Mouse (Mus musculus) layer of hippocampus, postnatal 36 days (tissue): ENCODE measurements at regions not wholly inside any gene's neighbourhood (a gene's known extent, or its start where the extent isn't known, plus 50 kb on each side); places are given as distances from the start of the nearest gene placed in this dataset.

Source experiments
- DNase-seq, 2 experiments: peaks; one replicate each; pipeline ENCODE4 v3.0.0; 2022

- no peak for DNase-seq
These were observed 54.0 kb upstream of the Vmn2r7 start for GRCm38 (mm10) chr3:64898610-64899009.

GRCm38 (mm10) chr3:64901317-64901892 is 56.8 kb upstream of the Vmn2r7 start:
- no peak for DNase-seq

- DNase-seq = peak in 1 of 2 experiments; percentile 3
These were observed 104.7 kb upstream of the Vmn2r7 start for GRCm38 (mm10) chr3:64949307-64949706.

- DNase-seq = no peak
These were observed 120.3 kb upstream of the Vmn2r7 start for GRCm38 (mm10) chr3:64964667-64965415.

- peak; percentile 13 to 31 for DNase-seq
These were observed 120.9 kb upstream of the Vmn2r7 start for GRCm38 (mm10) chr3:64965416-64965980.

- DNase-seq = no peak
These were observed 123.7 kb upstream of the Vmn2r7 start for GRCm38 (mm10) chr3:64968275-64968674.

GRCm38 (mm10) chr3:64984369-64984768 is 124.8 kb upstream of the Kcnab1 start:
- DNase-seq = no peak

DNA sequence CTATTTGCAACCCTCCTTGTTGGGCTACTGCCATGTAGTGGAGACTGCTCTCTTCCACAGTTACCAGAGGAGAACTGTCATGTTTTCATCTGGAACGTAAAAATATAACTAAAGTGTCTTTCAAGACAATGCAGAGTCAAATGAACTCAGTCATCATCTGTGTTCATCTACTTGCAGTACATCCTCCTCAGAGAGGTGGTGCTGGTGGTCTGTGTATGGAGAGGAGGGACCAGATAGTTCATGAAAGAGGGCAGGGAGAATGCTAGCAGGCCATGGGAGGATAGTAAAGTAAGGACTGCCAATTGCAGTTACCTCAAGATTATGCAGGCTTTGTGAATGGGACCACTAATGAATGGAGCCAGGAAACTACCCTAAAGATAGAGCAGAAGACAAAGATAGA is 121.5 kb upstream of the Kcnab1 start:
- DNase-seq = no peak

GRCm38 (mm10) chr3:64996451-64996850 is 112.7 kb upstream of the Kcnab1 start:
- DNase-seq = no peak

DNA sequence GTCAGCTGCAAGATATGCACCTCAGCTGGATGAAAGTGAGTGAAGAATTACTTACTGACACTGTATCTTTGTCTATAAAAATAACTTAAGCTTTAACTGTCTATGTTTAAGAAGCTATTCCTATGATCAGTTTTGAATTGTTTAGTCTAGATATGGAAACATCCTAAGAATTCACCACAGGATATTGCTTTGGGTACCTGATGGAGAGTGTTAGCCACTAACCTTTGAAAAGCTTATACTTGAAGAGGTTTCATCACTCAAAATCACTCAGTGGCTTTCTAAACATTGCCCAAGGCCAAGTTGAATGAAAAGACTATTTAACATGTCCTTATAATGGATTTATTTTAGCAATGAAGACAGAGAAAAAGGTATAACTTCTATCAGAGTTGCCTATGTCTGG is 111.6 kb upstream of the Kcnab1 start:
- no peak for DNase-seq

DNA sequence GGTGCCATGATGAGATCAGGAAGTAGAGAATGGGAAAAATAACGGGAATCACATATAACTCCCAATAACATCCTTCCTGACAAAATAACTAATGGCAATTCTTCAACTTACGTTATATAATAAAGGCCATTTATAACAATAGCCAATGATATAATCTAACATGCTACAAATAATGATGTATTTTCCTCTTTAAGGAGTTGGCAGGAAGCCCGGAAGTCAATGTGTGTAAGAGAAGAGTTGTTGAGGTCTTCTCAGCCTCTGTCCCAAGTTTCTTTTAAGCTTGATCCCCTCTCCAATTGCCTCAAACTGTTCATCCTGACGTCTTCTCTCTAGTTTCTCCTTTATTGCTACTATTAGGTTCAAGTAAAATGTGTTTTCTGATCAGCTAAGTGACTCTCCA is 108.1 kb upstream of the Kcnab1 start:
- no peak for DNase-seq

GRCm38 (mm10) chr3:65002578-65002977 is 106.6 kb upstream of the Kcnab1 start:
- no peak for DNase-seq

DNA sequence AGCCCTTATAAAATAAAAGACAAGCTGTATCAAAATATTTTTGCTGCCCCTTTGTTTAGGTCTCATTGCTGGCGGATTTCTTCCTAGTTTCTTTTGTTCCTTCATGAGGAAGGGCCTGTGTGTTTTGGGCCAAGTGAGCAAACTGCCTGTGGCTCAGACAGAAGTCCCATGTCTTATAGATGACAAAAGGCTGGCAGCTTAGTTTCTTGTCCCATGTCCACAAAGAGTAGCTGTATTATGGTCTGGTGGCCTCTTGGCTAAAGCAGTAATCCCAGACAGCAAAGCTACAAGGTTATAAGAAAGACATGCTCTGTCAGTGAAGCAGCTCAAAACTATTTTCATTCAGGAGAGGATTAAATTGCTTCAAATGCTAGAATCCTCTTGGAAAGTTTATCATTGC is 103.1 kb upstream of the Kcnab1 start:
- no peak for DNase-seq

DNA sequence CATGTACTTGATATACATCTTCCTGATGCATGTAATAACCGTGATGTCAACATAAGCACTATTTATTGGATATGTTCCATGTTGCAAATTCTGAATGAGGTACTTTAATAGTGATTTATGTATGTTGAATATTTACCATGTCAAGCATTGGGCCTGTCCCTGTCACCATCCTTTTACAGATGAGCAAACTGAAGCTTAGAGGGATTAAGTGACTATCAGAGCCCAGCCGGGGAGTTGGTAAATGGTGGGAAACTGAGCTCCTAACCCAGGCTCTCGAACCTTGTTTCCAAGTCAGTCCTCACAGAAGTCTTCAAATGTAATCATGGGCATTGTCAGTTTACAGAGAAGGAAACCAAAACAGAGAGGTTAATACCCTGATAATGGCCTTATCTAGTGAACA is 102.6 kb upstream of the Kcnab1 start:
- DNase-seq = no peak

DNA sequence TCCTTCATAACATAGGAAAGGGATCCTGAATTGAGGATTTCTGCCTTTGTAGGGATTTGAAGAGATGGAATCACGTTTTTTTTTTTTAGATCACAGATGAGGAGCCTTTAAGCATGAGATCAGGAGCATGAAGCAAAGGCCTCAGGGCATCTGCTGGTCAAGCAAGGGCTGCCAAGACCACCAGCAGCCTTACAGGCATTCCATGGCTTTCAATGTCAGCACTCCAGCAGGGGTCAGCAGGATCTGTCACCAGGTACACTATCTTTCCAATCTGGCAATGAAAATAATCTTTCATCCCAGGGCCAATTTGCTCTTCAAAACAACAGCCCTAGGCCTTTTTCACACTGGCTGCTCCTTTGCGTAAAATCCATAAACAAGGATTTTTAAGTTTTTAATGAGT is 85.3 kb upstream of the Kcnab1 start:
- DNase-seq = no peak

DNA sequence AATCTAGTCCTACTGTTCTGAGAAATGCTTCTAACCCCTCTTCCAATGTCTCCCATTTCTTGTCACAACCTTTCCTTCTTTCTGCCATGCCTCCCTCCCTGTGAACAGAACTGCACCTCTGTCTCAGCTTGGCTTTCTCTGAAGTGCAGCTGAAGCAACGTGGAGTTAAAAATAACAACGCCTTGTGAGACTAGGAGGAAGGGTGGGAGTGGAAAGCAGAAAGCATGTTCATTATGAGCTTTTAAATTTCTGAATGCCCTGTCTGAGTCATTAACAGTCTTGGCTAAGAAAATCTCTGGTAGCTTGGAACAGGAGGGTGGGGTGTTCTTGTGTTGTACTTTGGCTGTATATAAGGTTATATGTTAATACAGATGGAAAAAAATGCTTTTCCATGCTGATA is 71.6 kb upstream of the Kcnab1 start:
- no peak for DNase-seq

DNA sequence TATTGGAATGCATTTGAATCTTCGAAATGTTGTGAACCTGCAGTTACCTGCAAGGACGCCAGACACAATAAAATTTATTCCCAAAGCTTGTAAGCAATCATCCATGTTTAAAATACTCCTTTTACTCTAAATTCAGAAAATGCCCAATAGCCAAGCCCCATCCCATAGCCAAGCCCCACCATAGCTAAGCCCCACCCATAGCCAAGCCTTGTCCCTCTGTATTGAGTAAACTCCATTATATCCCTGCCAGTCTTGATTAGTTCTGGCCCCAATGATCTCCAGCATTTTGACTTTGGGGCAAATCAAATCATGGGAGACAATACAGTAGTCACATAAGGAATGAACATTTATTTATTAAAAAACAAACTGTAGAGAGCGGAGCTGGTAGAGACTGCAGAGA is 61.3 kb upstream of the Kcnab1 start:
- DNase-seq = no peak

DNA sequence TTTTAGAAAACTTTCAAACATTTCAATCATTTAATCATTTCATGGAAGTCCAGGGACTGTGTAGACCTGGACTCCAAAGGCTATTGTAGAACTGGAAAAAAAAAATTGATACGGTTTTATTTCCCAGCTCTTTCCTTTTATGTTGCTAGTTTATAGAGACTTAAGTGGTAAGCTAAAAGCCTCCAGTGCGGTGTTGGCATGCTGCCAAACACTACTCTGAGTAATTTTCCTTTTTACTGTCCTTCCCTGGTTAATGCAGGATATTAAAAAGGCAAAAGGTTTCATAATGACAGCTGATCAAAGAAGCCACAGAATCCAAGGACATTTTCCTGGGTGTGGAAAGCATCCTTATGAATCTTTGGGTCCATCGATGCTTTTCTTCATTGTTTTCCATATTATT is 53.8 kb upstream of the Kcnab1 start:
- no peak for DNase-seq
